Mouse (Mus musculus): ENCODE data around the gene Thap8.
"Not testable (repeated sequence)": the region's sequence is repeated elsewhere in the genome, so short reads cannot be mapped to it uniquely, and the experiment has no call there.

The Thap8 gene

DNA sequence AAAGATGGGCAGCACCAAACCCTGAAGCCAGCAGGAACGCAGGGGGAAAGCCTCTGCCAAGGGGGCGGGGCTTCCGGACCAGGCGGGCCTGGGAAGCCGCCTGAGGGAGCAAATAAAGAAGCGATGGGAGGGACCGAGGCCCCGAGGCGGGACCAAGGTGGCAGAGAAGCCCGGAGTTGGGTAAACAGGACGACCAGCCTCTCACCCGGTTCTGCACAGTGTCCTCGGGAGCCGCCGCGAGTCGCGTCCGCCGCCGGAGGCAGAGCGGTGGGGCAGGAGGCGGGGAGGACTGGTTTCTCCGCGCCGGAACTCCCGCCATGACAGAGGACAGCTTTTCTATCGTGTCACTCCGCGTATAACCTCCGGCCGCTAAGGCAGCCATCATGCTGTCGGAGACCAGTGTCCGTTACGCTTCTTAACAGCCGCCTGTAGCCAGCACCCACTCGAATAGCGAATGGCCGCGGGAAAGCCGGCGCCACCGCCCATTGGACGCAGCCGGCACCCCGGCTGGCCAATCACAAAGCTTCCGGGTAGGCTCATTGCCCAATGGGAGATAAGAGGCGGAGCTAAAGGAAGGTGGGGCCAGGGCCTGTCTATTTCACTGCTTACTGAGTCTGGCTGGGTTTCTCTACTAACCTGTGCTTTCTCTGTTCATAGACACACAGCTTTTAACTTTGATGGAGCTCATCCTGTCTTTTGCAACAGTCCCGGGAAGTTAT, at the start of gene Thap8, which contains the start of gene Wdr62:
Gene Thap8, plus strand, starts transcription at position 144 of the 719 bp plus-strand sequence.
Gene Wdr62, minus strand, starts transcription at position 469 of the 719 bp plus-strand sequence.
- in situ Hi-C loops (cut with MboI, MseI) = no loop called here

DNA sequence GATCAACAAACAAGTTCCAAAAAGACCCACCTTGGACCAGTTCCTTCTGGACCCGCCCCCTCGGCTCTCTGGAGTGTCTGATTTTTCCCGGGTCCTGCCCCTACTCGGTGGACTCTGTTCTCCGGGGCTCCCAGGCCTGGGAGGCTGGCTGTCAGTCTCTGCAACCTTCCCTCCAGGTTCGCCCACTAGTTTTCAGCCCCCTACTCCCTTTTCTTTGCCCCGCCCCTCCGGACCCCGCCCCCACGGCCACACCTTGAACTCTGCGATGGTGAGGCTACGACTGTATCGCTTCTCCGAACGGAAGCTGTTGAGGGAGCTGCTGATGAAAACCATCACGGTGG, 48.6 kb upstream of the Thap8 start:
- in situ Hi-C loops (cut with MboI, MseI) = no loop called here

- in situ Hi-C loops (cut with MboI, MseI) = no loop called here
Observed at GRCm38 (mm10) chr7:30231669-30232454, 48.0 kb upstream of the Thap8 start, which contains the start of the genes Polr2i and Tbcb. Gene Polr2i, plus strand, starts transcription at chr7:30231948. Gene Tbcb, minus strand, starts transcription at chr7:30232272.

GRCm38 (mm10) chr7:30232631-30233148, 47.2 kb upstream of the Thap8 start:
- in situ Hi-C loops (cut with MboI, MseI) = no loop called here

GRCm38 (mm10) chr7:30233387-30233786, 46.5 kb upstream of the Thap8 start:
- in situ Hi-C loops (cut with MboI, MseI) = no loop called here

- in situ Hi-C loops (cut with MboI, MseI) = no loop called here
Observed at GRCm38 (mm10) chr7:30234276-30234858, 45.5 kb upstream of the Thap8 start.

- in situ Hi-C loops (cut with MboI, MseI) = no loop called here
Observed at GRCm38 (mm10) chr7:30235091-30235490, 44.8 kb upstream of the Thap8 start.

- in situ Hi-C loops (cut with MboI, MseI) = no loop called here
Observed at GRCm38 (mm10) chr7:30235625-30236024, 44.3 kb upstream of the Thap8 start, which contains the start of gene Ovol3. Gene Ovol3, minus strand, starts transcription at chr7:30235725.

DNA sequence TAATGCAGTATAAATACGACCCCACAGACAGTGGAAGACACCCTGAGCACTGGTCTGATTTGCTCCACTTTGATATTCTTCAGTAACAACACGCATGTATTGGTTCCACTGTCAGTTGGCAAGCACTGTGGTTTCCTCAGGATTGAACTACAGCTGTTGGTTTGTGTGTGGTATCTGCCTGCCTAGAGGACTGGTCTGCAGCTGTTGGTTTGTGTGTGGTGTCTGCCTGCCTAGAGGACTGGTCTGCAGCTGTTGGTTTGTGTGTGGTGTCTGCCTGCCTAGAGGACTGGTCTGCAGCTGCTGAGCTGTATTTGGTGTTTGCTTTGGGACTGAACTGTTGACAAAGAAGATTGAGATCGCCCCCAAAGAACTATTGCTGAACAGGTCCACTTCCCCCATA, 42.5 kb upstream of the Thap8 start:
- in situ Hi-C loops (cut with MboI, MseI) = not testable (repeated sequence)

GRCm38 (mm10) chr7:30251956-30252954, 27.6 kb upstream of the Thap8 start:
- in situ Hi-C loops (cut with MboI, MseI) = no loop called here

DNA sequence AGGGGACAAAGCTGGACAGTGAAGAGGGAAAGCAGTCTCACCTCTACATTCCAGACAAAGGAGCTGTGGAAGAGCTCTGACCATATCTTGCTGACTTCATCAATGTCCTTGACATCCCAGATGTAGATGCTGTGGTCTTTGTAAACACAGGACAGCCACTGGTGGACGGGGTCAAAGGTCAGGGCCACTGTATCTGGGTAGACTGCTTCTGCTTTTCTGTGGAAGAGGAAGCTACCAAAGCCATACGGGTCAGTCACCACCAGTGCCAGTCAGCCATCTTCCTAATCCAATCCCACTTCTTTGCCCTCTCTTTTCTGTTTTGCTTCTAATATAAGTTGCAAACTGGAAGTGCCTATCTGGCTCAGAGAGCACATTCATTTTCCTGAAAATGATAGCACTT, 14.9 kb upstream of the Thap8 start:
- in situ Hi-C loops (cut with MboI, MseI) = no loop called here

GRCm38 (mm10) chr7:30265531-30265930, 14.4 kb upstream of the Thap8 start:
- in situ Hi-C loops (cut with MboI, MseI) = no loop called here

DNA sequence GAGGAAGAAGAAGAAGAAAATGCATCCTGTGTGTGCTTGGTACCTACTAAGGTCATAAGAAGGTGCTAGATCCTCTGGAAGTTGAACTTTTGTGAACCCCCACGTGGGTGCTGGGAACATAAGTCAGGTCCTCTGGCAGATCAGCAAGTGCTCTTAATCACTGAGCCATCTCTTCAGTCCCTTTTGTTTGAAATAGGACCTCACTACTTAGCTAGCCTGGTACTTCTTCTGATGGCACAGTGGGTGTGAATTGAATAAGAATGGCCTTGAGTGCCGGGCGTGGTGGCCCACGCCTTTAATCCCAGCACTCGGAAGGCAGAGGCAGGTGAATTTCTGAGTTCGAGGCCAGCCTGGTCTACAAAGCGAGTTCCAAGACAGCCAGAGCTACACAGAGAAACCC, 14.0 kb upstream of the Thap8 start:
- in situ Hi-C loops (cut with MboI, MseI) = no loop called here

GRCm38 (mm10) chr7:30266780-30267179, 13.1 kb upstream of the Thap8 start:
- in situ Hi-C loops (cut with MboI, MseI) = no loop called here

- in situ Hi-C loops (cut with MboI, MseI) = no loop called here
Observed at GRCm38 (mm10) chr7:30269641-30270040, 10.3 kb upstream of the Thap8 start.

DNA sequence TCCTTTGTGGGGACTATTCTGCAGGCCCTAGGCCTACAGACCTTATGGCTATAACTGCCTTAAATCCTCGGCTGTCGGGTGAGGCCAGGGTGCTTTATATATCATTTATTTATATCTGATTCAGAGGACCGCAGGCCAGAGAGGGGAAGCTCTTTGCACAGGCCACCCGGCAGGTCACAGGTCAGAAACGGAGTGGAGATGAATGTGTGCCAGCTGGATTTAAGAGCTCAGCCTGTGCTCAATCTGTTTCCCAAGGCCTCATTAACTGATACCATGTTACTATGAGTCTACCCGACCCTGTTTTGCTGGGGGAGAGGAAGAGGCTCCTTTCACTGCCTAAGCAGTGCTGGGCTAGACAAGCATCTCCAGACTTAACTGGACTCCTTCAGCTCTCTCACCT, 5.5 kb upstream of the Thap8 start:
- in situ Hi-C loops (cut with MboI, MseI) = no loop called here

DNA sequence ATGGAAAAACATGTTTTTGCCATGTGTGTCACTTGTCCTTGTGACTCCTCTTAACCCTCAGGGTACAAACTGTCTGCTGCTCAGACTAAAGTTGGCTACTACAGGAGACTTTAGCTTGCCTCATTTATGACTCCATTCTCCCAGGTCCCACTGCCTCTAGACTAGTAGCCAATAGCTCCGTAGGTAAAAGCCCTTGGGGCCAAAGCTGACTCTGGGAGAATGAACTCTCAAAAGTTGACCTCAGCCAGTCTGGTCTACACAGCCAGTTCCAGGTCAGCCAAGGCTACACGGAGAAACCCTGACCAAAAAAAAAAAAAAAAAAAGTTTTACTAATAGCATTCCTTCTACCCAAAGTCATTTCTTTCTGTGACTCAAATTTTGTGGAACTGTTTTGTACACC, 983 bp upstream of the Thap8 start:
- in situ Hi-C loops (cut with MboI, MseI) = no loop called here

- in situ Hi-C loops (cut with MboI, MseI) = no loop called here
Observed at GRCm38 (mm10) chr7:30279536-30279935, 358 bp upstream of the Thap8 start.

DNA sequence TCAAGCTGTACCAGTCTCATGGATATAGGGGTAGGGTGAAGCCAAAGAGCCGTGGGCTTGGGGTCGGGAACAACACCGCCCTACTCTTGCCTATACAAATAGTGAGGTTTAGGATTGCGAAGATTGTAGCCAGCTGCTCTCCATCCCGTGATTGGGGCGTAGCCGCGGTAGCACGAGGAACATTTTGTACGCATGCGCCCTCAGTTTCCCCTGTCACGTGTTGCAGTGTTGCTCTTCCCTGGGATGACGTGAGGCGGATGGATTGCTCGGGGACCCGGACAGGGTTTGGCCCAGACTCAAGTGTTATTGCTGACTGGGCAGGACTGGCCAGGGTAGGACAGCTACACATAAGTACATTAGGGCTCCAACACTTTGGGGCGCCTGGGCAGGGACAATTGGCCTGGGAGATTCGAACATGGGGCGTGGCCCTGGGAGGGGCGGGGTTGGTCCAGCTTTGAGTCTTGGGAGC, 810 bp downstream of the Thap8 start:
- in situ Hi-C loops (cut with MboI, MseI) = no loop called here

GRCm38 (mm10) chr7:30281522-30281921, 1.6 kb downstream of the Thap8 start:
- in situ Hi-C loops (cut with MboI, MseI) = no loop called here

DNA sequence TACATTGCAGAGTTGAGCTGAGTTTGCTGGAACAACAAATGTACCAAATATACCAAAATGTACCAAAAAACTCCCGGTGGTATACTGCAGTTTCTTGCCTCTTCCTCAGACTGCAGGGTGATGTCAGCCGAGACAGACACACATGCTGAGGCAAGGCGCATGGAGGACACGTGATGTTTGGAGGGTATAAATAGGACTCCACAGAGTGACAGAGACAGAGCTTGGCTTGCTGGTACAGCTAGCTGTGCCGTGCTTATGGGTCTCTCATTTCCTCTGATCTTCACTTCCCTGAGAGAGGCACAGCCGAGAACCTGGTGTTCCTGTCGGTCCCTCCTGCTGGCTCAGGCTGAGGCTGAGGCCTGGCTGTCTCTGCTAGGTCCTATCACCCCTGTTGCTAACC, 2.8 kb downstream of the Thap8 start:
- in situ Hi-C loops (cut with MboI, MseI) = no loop called here

Measured in T-helper 1 cell (primary cell).